Mouse (Mus musculus) c-Kit-positive CD71-positive TER-119-negative erythroid progenitor cells, embryonic 14.5 days (primary cell): ENCODE results near the gene Hist2h3c2.

Experiments
- DNase-seq: peaks from one replicate; pipeline ENCODE4 v3.0.0-alpha.2; 2013; ENCODE audit warnings: low read depth

Hist2h3c2 gene

GRCm38 (mm10) chr3:96196437-96197128 is 42.3 kb downstream of the Hist2h3c2 start:
- DNase-seq: no peak

GRCm38 (mm10) chr3:96195616-96196313 is 43.2 kb downstream of the Hist2h3c2 start:
- no peak for DNase-seq

DNA sequence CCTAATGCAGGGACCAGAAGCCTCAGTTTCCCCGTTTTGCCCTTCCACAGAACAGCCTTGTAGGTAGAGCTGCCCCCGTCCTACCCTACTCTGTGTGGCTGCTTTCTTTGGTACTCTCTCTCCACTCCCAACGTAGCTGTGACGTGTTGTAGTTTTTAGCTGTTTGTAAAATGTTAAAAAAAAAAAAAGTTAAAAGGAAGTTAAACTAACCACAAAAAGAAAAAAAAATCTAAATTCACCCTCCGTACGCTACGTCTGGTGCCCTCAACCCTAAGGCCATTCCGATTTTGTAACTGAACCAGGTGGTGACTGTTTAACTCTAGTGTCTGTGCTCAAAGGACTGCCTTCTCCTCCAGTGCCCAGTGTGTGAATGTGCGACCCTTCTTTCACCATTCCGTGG is 44.0 kb downstream of the Hist2h3c2 start:
- no peak for DNase-seq

- no peak for DNase-seq
These were observed 46.0 kb downstream of the Hist2h3c2 start for GRCm38 (mm10) chr3:96192977-96193376.
